Mouse (Mus musculus): ENCODE results near the gene Akt1. TPM values are rescaled to one million over a fixed set of nuclear protein-coding genes. Genes with fewer than 3 reads are reported as not detected.

The Akt1 gene
- polyA plus RNA-seq, 1 experiment, result 105 TPM

DNA sequence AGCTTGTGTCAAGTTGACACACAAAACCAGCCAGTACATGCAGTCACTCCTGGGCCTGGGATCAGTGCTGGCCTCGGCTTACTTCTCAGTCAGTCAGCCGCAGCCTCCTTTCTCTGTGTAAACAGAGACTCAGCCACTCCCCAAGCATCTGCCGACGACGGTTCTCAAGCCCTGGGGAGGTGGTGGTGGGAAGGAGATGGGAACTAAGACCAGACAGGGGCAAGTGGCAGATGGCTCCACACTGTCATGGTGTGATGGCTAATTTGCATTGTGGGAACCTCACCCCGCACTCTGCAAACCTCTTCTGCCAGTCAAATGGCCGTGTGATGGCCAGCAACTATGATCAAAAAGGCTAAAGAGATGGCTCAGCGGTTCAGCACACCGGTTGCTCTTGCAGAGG, 58.0 kb downstream of the Akt1 start:
- DNase-seq (ENCODE audit: low read depth in 1 of 2, low spot score in 2 of 2), result no peak
- Histone ChIP-seq H3K27ac (ENCODE audit: insufficient read depth, low read length) (peak overlapping the region; percentile 54), H3K4me3 (ENCODE audit: extremely low read depth, insufficient read depth, insufficient read length) (no peak overlapping the region), H3K36me3 (ENCODE audit: control insufficient read depth, insufficient read depth, low read length) (peaks cover 3% of the 10 kb centered on the region; the same call in 1 of the 2 replicates), H3K27me3 (ENCODE audit: control insufficient read depth, insufficient read depth, low read length) (no peaks in the 10 kb centered on the region), H3K4me1 (ENCODE audit: control insufficient read depth, insufficient read depth, insufficient read length) (peaks cover 23% of the 10 kb centered on the region)
- TF ChIP-seq POLR2A (IDR thresholded peaks at IDR 0.05; ENCODE audit: low read depth, low read length) (no peak), CTCF (IDR thresholded peaks at IDR 0.05; ENCODE audit: extremely low read depth, insufficient read depth, insufficient read length, insufficient replicate concordance) (no peak)
- 43% methylated on average over 9 of the region's 9 CpGs for WGBS

- Histone ChIP-seq H3K27ac (ENCODE audit: insufficient read depth, low read length) (no peak overlapping the region), H3K4me1 (ENCODE audit: control insufficient read depth, insufficient read depth, insufficient read length) (no peaks in the 10 kb centered on the region; the same call in 1 of the 2 replicates), H3K27me3 (ENCODE audit: control insufficient read depth, insufficient read depth, low read length) (no peaks in the 10 kb centered on the region), H3K36me3 (ENCODE audit: control insufficient read depth, insufficient read depth, low read length) (peaks cover 13% of the 10 kb centered on the region), H3K4me3 (ENCODE audit: extremely low read depth, insufficient read depth, insufficient read length) (no peak overlapping the region)
- WGBS, result 95% methylated on average over 10 of the region's 10 CpGs
- TF ChIP-seq POLR2A (IDR thresholded peaks at IDR 0.05; ENCODE audit: low read depth, low read length), result no peak
- no peak for TF ChIP-seq CTCF (IDR thresholded peaks at IDR 0.05; ENCODE audit: extremely low read depth, insufficient read depth, insufficient read length, insufficient replicate concordance)
- DNase-seq (ENCODE audit: low read depth in 1 of 2, low spot score in 2 of 2), result no peak
These were observed 65.7 kb downstream of the Akt1 start for GRCm38 (mm10) chr12:112609031-112609430.

GRCm38 (mm10) chr12:112606998-112607397, 67.7 kb downstream of the Akt1 start:
- Histone ChIP-seq H3K36me3 (ENCODE audit: control insufficient read depth, insufficient read depth, low read length) (peaks cover 17% of the 10 kb centered on the region), H3K4me1 (ENCODE audit: control insufficient read depth, insufficient read depth, insufficient read length) (no peaks in the 10 kb centered on the region; the same call in 1 of the 2 replicates), H3K27ac (ENCODE audit: insufficient read depth, low read length) (no peak overlapping the region), H3K4me3 (ENCODE audit: extremely low read depth, insufficient read depth, insufficient read length) (no peak overlapping the region), H3K27me3 (ENCODE audit: control insufficient read depth, insufficient read depth, low read length) (no peaks in the 10 kb centered on the region)
- TF ChIP-seq POLR2A (IDR thresholded peaks at IDR 0.05; ENCODE audit: low read depth, low read length) (no peak), CTCF (IDR thresholded peaks at IDR 0.05; ENCODE audit: extremely low read depth, insufficient read depth, insufficient read length, insufficient replicate concordance) (no peak)
- DNase-seq (ENCODE audit: low read depth in 1 of 2, low spot score in 2 of 2), result no peak
- 61% methylated on average over 6 of the region's 6 CpGs for whole genome bisulfite sequencing

DNA sequence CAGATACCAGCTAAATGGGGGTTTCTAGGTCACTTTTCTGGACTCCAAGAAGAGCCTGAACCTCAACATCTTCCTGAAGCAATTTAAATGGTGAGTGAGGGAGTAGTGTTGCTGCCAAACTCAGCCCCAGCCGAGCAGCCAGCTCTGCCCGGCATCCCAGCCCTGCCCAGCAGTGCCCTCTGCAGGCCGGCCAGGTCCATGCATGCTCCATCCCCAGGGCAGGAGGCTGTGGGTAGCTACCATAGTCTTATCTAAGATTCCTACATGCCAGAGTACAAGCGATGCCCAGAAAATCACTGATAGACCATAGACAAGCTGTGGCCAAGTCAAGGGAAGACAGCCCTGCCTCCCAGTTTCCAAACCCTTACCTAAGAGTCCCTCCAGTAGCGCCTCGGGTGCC, 68.9 kb downstream of the Akt1 start:
- peak in 1 of 2 experiments; percentile 68 for DNase-seq (ENCODE audit: low read depth in 1 of 2, low spot score in 2 of 2)
- H3K4me3 ChIP-seq (ENCODE audit: extremely low read depth, insufficient read depth, insufficient read length), result no peak overlapping the region
- no peaks in the 10 kb centered on the region for H3K27me3 ChIP-seq (ENCODE audit: control insufficient read depth, insufficient read depth, low read length)
- WGBS, result 48% methylated on average over 6 of the region's 6 CpGs
- H3K36me3 ChIP-seq (ENCODE audit: control insufficient read depth, insufficient read depth, low read length), result peaks cover 11% of the 10 kb centered on the region; the same call in 1 of the 2 replicates
- no peak overlapping the region for H3K27ac ChIP-seq (ENCODE audit: insufficient read depth, low read length)
- no peaks in the 10 kb centered on the region; the same call in 1 of the 2 replicates for H3K4me1 ChIP-seq (ENCODE audit: control insufficient read depth, insufficient read depth, insufficient read length)
- no peak for TF ChIP-seq POLR2A (IDR thresholded peaks at IDR 0.05; ENCODE audit: low read depth, low read length)
- peak; percentile 98 for TF ChIP-seq CTCF (IDR thresholded peaks at IDR 0.05; ENCODE audit: extremely low read depth, insufficient read depth, insufficient read length, insufficient replicate concordance)

- Histone ChIP-seq H3K4me3 (ENCODE audit: extremely low read depth, insufficient read depth, insufficient read length) (no peak overlapping the region), H3K36me3 (ENCODE audit: control insufficient read depth, insufficient read depth, low read length) (peaks cover 10% of the 10 kb centered on the region), H3K27me3 (ENCODE audit: control insufficient read depth, insufficient read depth, low read length) (no peaks in the 10 kb centered on the region), H3K27ac (ENCODE audit: insufficient read depth, low read length) (no peak overlapping the region), H3K4me1 (ENCODE audit: control insufficient read depth, insufficient read depth, insufficient read length) (no peaks in the 10 kb centered on the region; the same call in 1 of the 2 replicates)
- 67% methylated on average over 20 of the region's 20 CpGs for WGBS
- DNase-seq (ENCODE audit: low read depth in 1 of 2, low spot score in 2 of 2), result no peak
- TF ChIP-seq POLR2A (IDR thresholded peaks at IDR 0.05; ENCODE audit: low read depth, low read length), result no peak
- peak; percentile 23; the same call in 1 of the 2 replicates for TF ChIP-seq CTCF (IDR thresholded peaks at IDR 0.05; ENCODE audit: extremely low read depth, insufficient read depth, insufficient read length, insufficient replicate concordance)
These were observed 69.7 kb downstream of the Akt1 start for GRCm38 (mm10) chr12:112604709-112605649.

DNA sequence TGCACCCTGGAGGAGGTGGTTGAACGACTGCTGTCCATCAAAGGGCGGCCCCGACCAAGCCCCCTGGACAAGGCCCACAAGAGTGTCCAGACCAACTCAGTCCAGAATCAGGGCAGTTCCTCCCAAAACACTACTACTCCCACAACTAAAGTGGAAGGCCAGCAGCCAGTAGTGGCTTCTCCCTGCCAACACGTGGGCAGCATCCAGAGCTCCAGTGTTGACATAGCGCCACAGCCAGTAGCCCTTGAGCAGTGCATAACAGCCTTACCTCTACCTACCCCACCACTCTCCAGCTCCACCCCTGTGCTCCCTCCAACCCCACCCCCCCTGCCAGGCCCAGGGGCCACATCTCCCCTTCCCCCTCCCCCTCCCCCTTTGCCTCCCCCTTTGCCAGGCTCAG, 70.7 kb downstream of the Akt1 start:
- H3K4me3 ChIP-seq (ENCODE audit: extremely low read depth, insufficient read depth, insufficient read length), result no peak overlapping the region
- WGBS, result 91% methylated on average over 5 of the region's 5 CpGs
- no peak overlapping the region for H3K27ac ChIP-seq (ENCODE audit: insufficient read depth, low read length)
- peaks cover 10% of the 10 kb centered on the region for H3K36me3 ChIP-seq (ENCODE audit: control insufficient read depth, insufficient read depth, low read length)
- no peaks in the 10 kb centered on the region for H3K27me3 ChIP-seq (ENCODE audit: control insufficient read depth, insufficient read depth, low read length)
- H3K4me1 ChIP-seq (ENCODE audit: control insufficient read depth, insufficient read depth, insufficient read length), result no peaks in the 10 kb centered on the region; the same call in 1 of the 2 replicates
- TF ChIP-seq POLR2A (IDR thresholded peaks at IDR 0.05; ENCODE audit: low read depth, low read length) (no peak), CTCF (IDR thresholded peaks at IDR 0.05; ENCODE audit: extremely low read depth, insufficient read depth, insufficient read length, insufficient replicate concordance) (no peak)
- DNase-seq (ENCODE audit: low read depth in 1 of 2, low spot score in 2 of 2), result no peak

Other genes starting within 250 kb of the Akt1 start
- 0.39 and 0.53 TPM in 2 replicates for gene A530016L24Rik, start 185.4 kb downstream of the Akt1 start, polyA plus RNA-seq (2012; rRNA removed)
- gene Tmem179, start 158.1 kb downstream of the Akt1 start, polyA plus RNA-seq (2012; rRNA removed), result 0.02 TPM in 1 of 2 replicates, not detected in the other
- gene Inf2, start 86.1 kb downstream of the Akt1 start, polyA plus RNA-seq (2012; rRNA removed), result 39.9 and 40.1 TPM in 2 replicates
- 10.7 and 18.8 TPM in 2 replicates for gene Adssl1, start 54.8 kb downstream of the Akt1 start, polyA plus RNA-seq (2012; rRNA removed)
- 31.6 and 42.5 TPM in 2 replicates for gene Siva1, start 30.2 kb downstream of the Akt1 start, polyA plus RNA-seq (2012; rRNA removed)
- 7.6 and 11.5 TPM in 2 replicates for gene Zbtb42, start 3.9 kb upstream of the Akt1 start, polyA plus RNA-seq (2012; rRNA removed)
- gene Cep170b, start 45.6 kb upstream of the Akt1 start, polyA plus RNA-seq (2012; rRNA removed), result 7.6 and 9.1 TPM in 2 replicates
- gene Pld4, start 85.8 kb upstream of the Akt1 start, polyA plus RNA-seq (2012; rRNA removed), result 332 and 401 TPM in 2 replicates
- gene Ahnak2, start 127.8 kb upstream of the Akt1 start, polyA plus RNA-seq (2012; rRNA removed), result 0.46 and 0.83 TPM in 2 replicates
- gene Clba1, start 134.1 kb upstream of the Akt1 start, polyA plus RNA-seq (2012; rRNA removed), result 0.83 and 1.1 TPM in 2 replicates
- 30.4 and 34.0 TPM in 2 replicates for gene Cdca4, start 154.5 kb upstream of the Akt1 start, polyA plus RNA-seq (2012; rRNA removed)
- gene Gpr132, start 193.3 kb upstream of the Akt1 start, polyA plus RNA-seq (2012; rRNA removed), result 77.9 and 81.1 TPM in 2 replicates